Mouse (Mus musculus): ENCODE results near the gene Dkk3.
"Not testable (repeated sequence)": the region's sequence is repeated elsewhere in the genome, so short reads cannot be mapped to it uniquely, and the experiment has no call there.

Dkk3 gene

DNA sequence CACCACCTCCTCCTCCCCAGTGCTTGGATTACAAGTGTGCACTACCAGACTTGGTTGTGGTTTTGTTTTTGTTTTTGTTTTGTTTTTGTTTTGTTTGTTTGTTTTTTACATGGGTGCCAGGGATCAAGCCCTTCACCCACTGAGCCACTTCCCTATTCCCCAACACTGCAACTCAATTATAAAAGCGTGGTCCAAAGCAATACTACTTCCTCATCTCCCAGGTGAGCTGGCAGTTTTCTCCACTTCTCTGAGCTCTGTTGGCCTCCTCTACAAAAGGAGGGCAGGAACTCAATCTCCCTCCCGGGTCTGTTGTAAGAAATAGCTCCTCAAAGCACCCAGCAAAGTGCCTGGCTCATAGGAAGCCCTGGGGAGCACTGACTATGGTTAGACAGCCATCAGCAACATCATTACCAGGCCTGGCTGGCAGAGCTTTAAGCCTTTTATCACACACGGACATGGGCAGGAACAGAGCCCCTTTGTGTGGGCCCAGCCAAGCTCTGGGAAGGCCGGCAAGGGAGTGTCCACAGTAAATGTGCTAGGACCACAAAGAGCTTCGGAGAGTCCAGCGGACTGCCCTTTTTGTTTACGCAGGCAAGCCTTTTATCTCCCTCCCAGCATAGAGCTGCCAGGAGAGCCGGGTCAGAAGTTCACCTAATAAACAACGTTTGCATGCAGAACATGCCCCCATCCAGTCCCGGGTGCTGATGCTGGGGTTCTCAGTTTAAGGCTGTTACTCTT, 11.3 kb upstream of the Dkk3 start:
- DNase-seq (ENCODE audit: low spot score) = peak; percentile 59

- no peak for DNase-seq (ENCODE audit: low spot score)
Observed at GRCm38 (mm10) chr7:112165593-112165992, 6.7 kb upstream of the Dkk3 start.

- DNase-seq (ENCODE audit: low spot score) = not testable (repeated sequence)
Observed at GRCm38 (mm10) chr7:112165032-112165431, 6.2 kb upstream of the Dkk3 start.

GRCm38 (mm10) chr7:112164430-112164829, 5.6 kb upstream of the Dkk3 start:
- DNase-seq (ENCODE audit: low spot score) = no peak

- DNase-seq (ENCODE audit: low spot score) = peak; percentile 44
Observed at GRCm38 (mm10) chr7:112159835-112160234, 978 bp upstream of the Dkk3 start.

- DNase-seq (ENCODE audit: low spot score) = peak; percentile 52
Observed at GRCm38 (mm10) chr7:112158316-112158741, 528 bp downstream of the Dkk3 start.

DNA sequence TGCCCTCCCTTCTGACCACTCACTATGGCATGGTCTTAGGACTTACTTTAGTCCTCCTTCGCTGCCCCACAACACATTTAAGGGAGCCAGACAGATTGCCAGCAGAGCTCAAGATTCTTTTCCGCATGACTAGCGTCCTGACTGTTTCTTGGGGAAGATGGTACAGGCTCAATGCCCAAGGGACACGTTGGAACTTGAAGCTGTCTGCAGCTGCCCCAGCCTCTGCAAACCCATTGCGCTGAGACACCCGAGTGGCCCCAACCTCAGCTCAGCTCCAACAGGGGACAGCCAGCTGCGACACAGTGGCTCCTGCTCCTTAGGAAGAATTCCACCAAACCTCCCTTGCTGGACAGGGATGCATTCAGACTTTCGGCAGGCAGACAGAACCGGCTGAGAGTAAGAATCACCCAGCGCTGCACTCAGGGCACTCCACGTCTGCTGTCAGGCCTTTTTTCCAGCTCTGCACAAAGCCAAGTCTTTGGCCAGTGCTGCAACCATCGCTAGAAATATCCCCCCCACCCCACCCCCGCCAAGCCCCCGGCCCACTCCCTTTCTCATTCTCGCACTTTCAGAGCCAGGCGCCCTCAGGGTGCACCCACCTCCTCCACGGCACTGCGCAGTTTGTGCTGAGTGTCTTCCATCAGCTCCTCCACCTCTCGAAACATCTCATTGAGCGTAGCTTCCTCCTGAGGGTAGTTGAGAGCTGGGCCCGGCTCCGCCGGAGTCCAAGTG, 1.1 kb downstream of the Dkk3 start:
- DNase-seq (ENCODE audit: low spot score) = peak; percentile 64

DNA sequence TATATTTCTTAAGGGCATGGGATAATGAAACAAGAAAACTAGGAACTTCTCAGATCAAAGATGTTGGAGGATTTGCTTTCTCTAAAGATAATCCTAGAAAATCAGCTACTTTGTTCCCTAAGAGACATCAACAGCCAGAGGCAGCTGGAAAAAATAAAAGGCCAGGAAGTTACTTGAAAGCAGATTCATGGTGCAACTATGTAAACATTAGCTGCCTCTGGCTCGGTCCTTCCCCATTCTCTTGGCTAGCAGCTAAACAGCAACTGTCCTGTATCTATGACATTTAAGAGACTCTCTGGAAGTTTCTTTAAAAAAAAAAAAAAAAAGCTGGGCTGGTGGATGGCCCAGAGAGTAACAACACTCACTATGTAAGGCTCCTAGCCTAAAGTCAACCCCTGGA, 3.7 kb downstream of the Dkk3 start:
- no peak for DNase-seq (ENCODE audit: low spot score)

- no peak for DNase-seq (ENCODE audit: low spot score)
Observed at GRCm38 (mm10) chr7:112154445-112154844, 4.4 kb downstream of the Dkk3 start.

GRCm38 (mm10) chr7:112149113-112149512, 9.7 kb downstream of the Dkk3 start:
- no peak for DNase-seq (ENCODE audit: low spot score)

DNA sequence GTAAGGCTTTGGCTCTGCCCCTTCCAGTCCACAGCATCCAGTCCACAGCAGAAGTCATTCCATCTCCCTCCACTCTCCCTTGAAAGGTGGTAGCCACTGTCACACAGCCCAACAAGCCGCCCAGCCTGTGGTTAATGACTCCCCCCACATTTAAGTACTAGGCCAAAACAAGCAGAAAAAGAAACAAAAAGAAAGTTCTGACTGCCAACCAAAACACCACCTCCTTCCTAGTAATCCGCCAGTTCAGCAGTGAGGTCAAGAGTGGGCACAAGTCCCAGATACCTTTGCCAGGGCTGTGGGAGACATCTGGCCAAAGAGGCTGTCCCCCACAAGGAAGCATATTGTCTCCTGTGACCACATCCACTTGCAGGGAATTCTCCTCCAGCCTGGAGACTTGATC, 10.9 kb downstream of the Dkk3 start:
- peak; percentile 25 for DNase-seq (ENCODE audit: low spot score)

DNA sequence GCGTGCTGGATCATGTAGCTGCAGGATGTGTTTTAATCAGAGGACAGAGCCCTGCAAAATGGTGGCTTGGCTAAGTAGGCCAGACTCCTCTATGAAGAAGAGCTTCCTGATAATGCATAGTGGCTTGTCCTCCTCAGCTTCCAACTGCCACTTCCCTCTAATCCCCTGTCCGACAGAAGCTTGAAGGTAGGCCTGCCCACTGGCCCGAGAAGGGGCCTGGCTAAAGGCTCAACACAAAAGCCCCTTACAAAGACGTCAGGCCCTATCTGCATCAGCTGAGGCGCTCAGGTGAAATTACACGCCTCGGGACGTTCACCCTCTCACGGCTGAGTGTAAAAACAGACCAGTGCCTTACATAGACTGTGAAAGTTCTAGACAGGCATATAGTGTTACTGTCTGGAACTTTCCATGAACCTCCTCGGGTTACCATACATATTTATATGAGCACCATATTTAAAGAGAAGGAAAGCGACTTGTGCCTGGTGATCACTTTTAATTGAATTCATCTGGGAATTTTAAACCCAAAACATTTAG, 14.1 kb downstream of the Dkk3 start:
- no peak for DNase-seq (ENCODE audit: low spot score)

DNA sequence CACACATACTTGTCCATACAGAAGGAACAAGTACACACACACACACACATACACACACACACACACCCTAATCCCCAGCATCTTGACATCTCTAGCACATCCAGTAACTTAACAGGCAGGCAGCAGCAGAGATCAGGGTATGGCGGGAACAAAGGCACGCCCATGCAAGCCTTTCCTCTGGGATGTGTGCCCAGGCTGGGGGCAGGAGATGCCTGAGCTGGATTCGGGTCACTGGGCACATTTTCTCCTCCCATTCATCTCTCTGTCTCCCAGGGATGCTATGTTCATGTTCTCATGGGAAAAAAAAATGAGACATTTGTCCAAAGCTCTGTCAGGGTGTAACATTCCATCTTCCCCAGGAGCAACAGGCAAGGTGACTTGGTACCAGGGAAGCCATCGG, 14.9 kb downstream of the Dkk3 start:
- peak; percentile 44 for DNase-seq (ENCODE audit: low spot score)

DNA sequence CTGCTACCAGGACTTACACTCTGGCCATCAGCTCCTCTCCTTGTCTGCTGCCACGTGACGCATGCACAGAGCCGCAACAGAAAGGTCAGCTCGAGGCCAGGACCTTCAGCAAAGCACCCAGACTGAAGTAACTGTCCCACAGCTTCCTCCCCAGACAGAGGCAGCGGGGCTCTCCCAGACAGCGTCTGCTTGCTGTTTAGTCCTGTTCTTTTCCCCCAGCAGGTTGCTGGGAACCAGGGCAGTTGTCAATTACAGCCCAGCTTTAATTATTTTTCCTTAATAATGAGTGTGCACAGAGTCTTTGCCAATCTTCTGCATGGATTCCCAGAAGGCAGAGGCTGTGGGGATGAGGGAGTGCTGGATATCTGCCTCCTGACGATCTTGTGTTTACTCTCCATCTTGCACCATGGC, 15.8 kb downstream of the Dkk3 start:
- DNase-seq (ENCODE audit: low spot score) = peak; percentile 52

GRCm38 (mm10) chr7:112142616-112143015, 16.2 kb downstream of the Dkk3 start:
- no peak for DNase-seq (ENCODE audit: low spot score)

DNA sequence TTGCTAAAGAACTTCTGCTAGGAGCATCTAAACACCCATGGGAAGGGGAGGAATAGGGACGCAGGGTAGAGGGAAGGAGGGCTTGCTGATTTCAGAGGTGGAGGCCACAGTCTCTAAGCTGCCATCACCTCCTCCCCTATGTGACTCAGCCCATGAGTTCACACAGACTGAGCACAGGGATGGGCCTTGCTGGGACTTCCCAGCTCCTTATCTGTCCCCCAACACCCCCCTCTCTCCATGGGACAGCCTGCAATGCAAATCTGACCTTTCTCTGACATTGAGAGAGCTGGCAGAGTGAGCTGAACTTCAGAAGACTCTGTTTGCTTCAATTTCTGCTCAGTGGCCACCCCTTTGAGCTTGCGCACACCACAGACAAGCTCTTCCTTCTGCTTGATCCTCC, 18.1 kb downstream of the Dkk3 start:
- peak; percentile 29 for DNase-seq (ENCODE audit: low spot score)

- peak; percentile 93 for DNase-seq (ENCODE audit: low spot score)
Observed at GRCm38 (mm10) chr7:112138509-112139405, 20.1 kb downstream of the Dkk3 start.

GRCm38 (mm10) chr7:112138168-112138508, 20.7 kb downstream of the Dkk3 start:
- peak; percentile 70 for DNase-seq (ENCODE audit: low spot score)

DNA sequence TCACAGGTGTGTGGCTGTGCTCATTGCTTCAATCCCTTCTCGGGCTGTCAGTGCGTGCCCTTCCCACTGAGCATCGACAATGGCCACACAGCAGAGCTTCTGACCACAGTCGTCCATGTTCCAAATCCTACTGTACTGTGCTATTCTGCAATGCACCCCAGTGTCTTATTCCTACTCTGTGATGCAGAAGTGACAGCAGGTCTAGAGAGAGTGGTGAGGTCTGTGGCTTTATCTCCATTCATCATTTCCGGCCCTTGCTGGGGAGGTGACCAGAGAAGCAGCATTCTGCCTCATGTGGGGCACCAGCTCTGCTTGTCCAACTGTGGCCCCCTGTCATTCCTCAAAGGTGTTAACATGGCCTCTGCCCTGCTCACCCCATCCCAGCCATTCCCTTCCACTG, 22.3 kb downstream of the Dkk3 start:
- DNase-seq (ENCODE audit: low spot score) = no peak

GRCm38 (mm10) chr7:112135161-112135560, 23.7 kb downstream of the Dkk3 start:
- DNase-seq (ENCODE audit: low spot score) = no peak

DNA sequence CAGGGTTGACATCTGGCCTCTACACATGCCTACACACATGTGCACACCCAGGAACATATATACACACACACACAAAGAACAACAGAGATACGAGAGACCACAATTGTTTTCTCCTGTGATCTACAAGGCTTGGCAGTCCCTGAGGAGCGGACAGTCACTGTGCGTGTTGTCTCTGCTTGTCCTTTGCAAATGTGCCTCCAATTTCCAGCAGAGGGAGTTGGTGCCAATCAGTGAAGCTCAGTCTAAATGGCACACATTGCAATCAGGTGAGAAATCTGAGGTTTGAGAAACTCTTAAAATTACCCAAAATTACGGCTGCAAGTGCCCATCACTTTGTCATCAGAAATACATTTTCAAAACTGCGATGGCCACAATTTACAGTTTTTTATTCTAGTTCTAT, 25.6 kb downstream of the Dkk3 start:
- no peak for DNase-seq (ENCODE audit: low spot score)

DNA sequence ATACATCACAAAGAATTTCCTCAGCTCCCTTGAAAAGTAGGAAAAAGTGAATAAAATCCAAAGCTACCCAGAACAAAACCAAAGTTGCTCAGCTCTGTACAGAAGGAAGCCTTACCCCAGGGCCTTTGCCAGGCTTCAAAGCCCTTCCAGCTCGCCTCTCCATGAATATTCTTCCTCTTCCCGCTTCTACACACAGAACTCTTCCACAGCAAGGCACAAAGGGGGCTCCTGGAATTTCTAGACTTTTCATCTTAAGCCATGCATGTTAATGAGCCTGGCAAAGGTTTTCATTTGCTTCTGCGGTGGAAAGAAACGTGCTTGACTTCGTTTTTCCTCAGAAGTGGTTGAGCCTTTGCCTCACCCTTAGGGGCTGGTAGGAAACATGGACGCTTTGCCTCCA, 26.9 kb downstream of the Dkk3 start:
- DNase-seq (ENCODE audit: low spot score) = no peak

All from MN1 (cell line).